Mouse (Mus musculus) neural tube, embryonic 12.5 days (tissue): ENCODE measurements around the gene Cyp1a1. TPM values are rescaled to one million over a fixed set of nuclear protein-coding genes. Genes with fewer than 3 reads are reported as not detected.

ENCODE experiments used
- ATAC-seq: fragments of 200-750 bp; cut with Nextera tagmentation; 2 replicates; pipeline ENCODE4 v1.8.0; 2017; ENCODE audit warnings: low read depth, mild to moderate bottlenecking, moderate TSS enrichment, moderate library complexity; ENCODE audit not compliant: low FRiP score
- H3K27ac ChIP-seq: fragments of 300-500 bp; sonication (generic); 2 replicates; pipeline ENCODE4 v1.5.1; 2016
- H3K27me3 ChIP-seq: fragments of 300-500 bp; sonication (generic); replicated peaks from 2 replicates; pipeline ENCODE4 v1.6.1; 2016; ENCODE audit warnings: mild to moderate bottlenecking
- H3K36me3 ChIP-seq: fragments of 300-500 bp; sonication (generic); 2 replicates; pipeline ENCODE4 v1.6.1; 2016; ENCODE audit warnings: mild to moderate bottlenecking
- H3K4me1 ChIP-seq: fragments of 300-500 bp; sonication (generic); 2 replicates; pipeline ENCODE4 v1.6.1; 2016
- H3K4me2 ChIP-seq: fragments of 300-500 bp; sonication (generic); replicated peaks from 2 replicates; pipeline ENCODE4 v1.6.1; 2016; ENCODE audit warnings: mild to moderate bottlenecking
- H3K4me3 ChIP-seq: fragments of 300-500 bp; sonication (generic); 2 replicates; pipeline ENCODE4 v1.5.1; 2016
- H3K9ac ChIP-seq: fragments of 300-500 bp; sonication (generic); 2 replicates; pipeline ENCODE4 v1.6.1; 2016; ENCODE audit warnings: mild to moderate bottlenecking
- H3K9me3 ChIP-seq: fragments of 300-500 bp; sonication (generic); 2 replicates; pipeline ENCODE4 v1.6.1; 2016; ENCODE audit warnings: mild to moderate bottlenecking
- WGBS: fragments of 180-500 bp; shearing (Covaris S2); methylation state at CpG from one replicate; pipeline ENCODE4 v1.1.7; 2016; 5-methylcytosine and 5-hydroxymethylcytosine counted together
- polyA plus RNA-seq: library from polyadenylated mRNA; unstranded; fragments of >200 nt; fragmentation: Nextera tagmentation; extraction: Ambion mirVana; gene quantifications from 2 replicates; pipeline ENCODE4 v1.2.1, GENCODE M21; 2016

Cyp1a1 gene
- polyA plus RNA-seq, 1 experiment from 2014 or later: not detected

GRCm38 (mm10) chr9:57659774-57660173, 28.0 kb upstream of the Cyp1a1 start:
- H3K9ac ChIP-seq: no peak overlapping the region
- H3K4me2 ChIP-seq: no peak overlapping the region
- H3K36me3 ChIP-seq: no peaks in the 10 kb centered on the region
- WGBS: 31% methylated on average over 4 of the region's 4 CpGs
- ATAC-seq: no peak
- no peak overlapping the region for H3K27ac ChIP-seq
- no peak overlapping the region for H3K4me3 ChIP-seq
- H3K9me3 ChIP-seq: no peaks in the 10 kb centered on the region
- H3K4me1 ChIP-seq: peaks cover 3% of the 10 kb centered on the region; the same call in 1 of the 2 replicates
- H3K27me3 ChIP-seq: no peaks in the 10 kb centered on the region

- H3K4me3 ChIP-seq: no peak overlapping the region
- H3K27ac ChIP-seq: no peak overlapping the region
- 87% methylated on average over 6 of the region's 6 CpGs for WGBS
- H3K36me3 ChIP-seq: no peaks in the 10 kb centered on the region
- peaks cover 3% of the 10 kb centered on the region; the same call in 1 of the 2 replicates for H3K4me1 ChIP-seq
- no peak for ATAC-seq
- H3K27me3 ChIP-seq: no peaks in the 10 kb centered on the region
- H3K4me2 ChIP-seq: no peak overlapping the region
- H3K9ac ChIP-seq: no peak overlapping the region
- H3K9me3 ChIP-seq: no peaks in the 10 kb centered on the region
Measured at GRCm38 (mm10) chr9:57660501-57660900, 27.2 kb upstream of the Cyp1a1 start.

GRCm38 (mm10) chr9:57661552-57661951, 26.2 kb upstream of the Cyp1a1 start:
- Histone ChIP-seq H3K27me3 (no peaks in the 10 kb centered on the region), H3K9me3 (no peaks in the 10 kb centered on the region), H3K4me2 (no peak overlapping the region), H3K36me3 (no peaks in the 10 kb centered on the region), H3K4me3 (no peak overlapping the region), H3K27ac (no peak overlapping the region), H3K9ac (no peak overlapping the region), H3K4me1 (no peaks in the 10 kb centered on the region)
- no peak for ATAC-seq
- WGBS: 88% methylated on average over 3 of the region's 3 CpGs

- Histone ChIP-seq H3K4me1 (no peaks in the 10 kb centered on the region), H3K27ac (no peak overlapping the region)
- WGBS: 76% methylated on average over 7 of the region's 7 CpGs
Measured at GRCm38 (mm10) chr9:57664616-57665015, 23.1 kb upstream of the Cyp1a1 start.

GRCm38 (mm10) chr9:57666536-57666935, 21.2 kb upstream of the Cyp1a1 start:
- H3K36me3 ChIP-seq: no peaks in the 10 kb centered on the region
- H3K27me3 ChIP-seq: no peaks in the 10 kb centered on the region
- no peak overlapping the region for H3K27ac ChIP-seq
- H3K9ac ChIP-seq: no peak overlapping the region
- H3K9me3 ChIP-seq: no peaks in the 10 kb centered on the region
- no peak overlapping the region for H3K4me3 ChIP-seq
- H3K4me1 ChIP-seq: no peaks in the 10 kb centered on the region
- H3K4me2 ChIP-seq: no peak overlapping the region
- no peak for ATAC-seq
- 88% methylated on average over 8 of the region's 8 CpGs for WGBS

More at GRCm38 (mm10) chr9:57664616-57665015, 23.1 kb upstream of the Cyp1a1 start:
- ATAC-seq: no peak
- no peaks in the 10 kb centered on the region for H3K9me3 ChIP-seq
- H3K4me2 ChIP-seq: no peak overlapping the region
- no peaks in the 10 kb centered on the region for H3K36me3 ChIP-seq
- no peaks in the 10 kb centered on the region for H3K27me3 ChIP-seq
- H3K4me3 ChIP-seq: no peak overlapping the region
- no peak overlapping the region for H3K9ac ChIP-seq

GRCm38 (mm10) chr9:57667136-57667535, 20.6 kb upstream of the Cyp1a1 start:
- Histone ChIP-seq H3K4me1 (no peaks in the 10 kb centered on the region), H3K27me3 (no peaks in the 10 kb centered on the region), H3K9me3 (no peaks in the 10 kb centered on the region), H3K36me3 (no peaks in the 10 kb centered on the region), H3K9ac (no peak overlapping the region), H3K4me2 (no peak overlapping the region), H3K4me3 (no peak overlapping the region), H3K27ac (no peak overlapping the region)
- 75% methylated on average over 3 of the region's 3 CpGs for WGBS
- no peak for ATAC-seq

GRCm38 (mm10) chr9:57667817-57668216, 19.9 kb upstream of the Cyp1a1 start:
- no peak overlapping the region for H3K27ac ChIP-seq
- H3K36me3 ChIP-seq: no peaks in the 10 kb centered on the region
- H3K9ac ChIP-seq: no peak overlapping the region
- no peak overlapping the region for H3K4me3 ChIP-seq
- no peak overlapping the region for H3K4me2 ChIP-seq
- no peak for ATAC-seq
- H3K4me1 ChIP-seq: no peaks in the 10 kb centered on the region
- 60% methylated on average over 11 of the region's 11 CpGs for WGBS
- no peaks in the 10 kb centered on the region for H3K9me3 ChIP-seq
- no peaks in the 10 kb centered on the region for H3K27me3 ChIP-seq

GRCm38 (mm10) chr9:57668277-57668676, 19.5 kb upstream of the Cyp1a1 start:
- H3K36me3 ChIP-seq: no peaks in the 10 kb centered on the region
- no peak overlapping the region for H3K27ac ChIP-seq
- H3K9ac ChIP-seq: no peak overlapping the region
- 42% methylated on average over 1 of the region's 1 CpGs for WGBS
- H3K4me2 ChIP-seq: no peak overlapping the region
- no peaks in the 10 kb centered on the region for H3K4me1 ChIP-seq
- H3K27me3 ChIP-seq: no peaks in the 10 kb centered on the region
- H3K4me3 ChIP-seq: no peak overlapping the region
- ATAC-seq: no peak
- H3K9me3 ChIP-seq: no peaks in the 10 kb centered on the region

- H3K9me3 ChIP-seq: no peaks in the 10 kb centered on the region
- H3K9ac ChIP-seq: no peak overlapping the region
- H3K27me3 ChIP-seq: no peaks in the 10 kb centered on the region
- no peaks in the 10 kb centered on the region for H3K4me1 ChIP-seq
- H3K36me3 ChIP-seq: no peaks in the 10 kb centered on the region
- H3K27ac ChIP-seq: no peak overlapping the region
- ATAC-seq: no peak
- no peak overlapping the region for H3K4me3 ChIP-seq
- 84% methylated on average over 3 of the region's 3 CpGs for WGBS
- no peak overlapping the region for H3K4me2 ChIP-seq
Measured at GRCm38 (mm10) chr9:57669566-57669965, 18.2 kb upstream of the Cyp1a1 start.

GRCm38 (mm10) chr9:57671037-57671436, 16.7 kb upstream of the Cyp1a1 start:
- WGBS: 90% methylated on average over 4 of the region's 4 CpGs
- H3K36me3 ChIP-seq: no peaks in the 10 kb centered on the region

GRCm38 (mm10) chr9:57671500-57671899, 16.2 kb upstream of the Cyp1a1 start:
- no peak for ATAC-seq
- Histone ChIP-seq H3K36me3 (no peaks in the 10 kb centered on the region), H3K9me3 (no peaks in the 10 kb centered on the region), H3K27ac (no peak overlapping the region), H3K9ac (no peak overlapping the region), H3K4me2 (no peak overlapping the region), H3K27me3 (no peaks in the 10 kb centered on the region), H3K4me1 (no peaks in the 10 kb centered on the region), H3K4me3 (no peak overlapping the region)
- WGBS: 86% methylated on average over 5 of the region's 5 CpGs

More at GRCm38 (mm10) chr9:57671037-57671436, 16.7 kb upstream of the Cyp1a1 start:
- ATAC-seq: no peak
- H3K9ac ChIP-seq: no peak overlapping the region
- no peak overlapping the region for H3K4me2 ChIP-seq
- no peak overlapping the region for H3K27ac ChIP-seq
- no peaks in the 10 kb centered on the region for H3K27me3 ChIP-seq
- no peak overlapping the region for H3K4me3 ChIP-seq
- H3K9me3 ChIP-seq: no peaks in the 10 kb centered on the region
- no peaks in the 10 kb centered on the region for H3K4me1 ChIP-seq

GRCm38 (mm10) chr9:57681411-57681810, 6.3 kb upstream of the Cyp1a1 start:
- no peak overlapping the region for H3K9ac ChIP-seq
- no peaks in the 10 kb centered on the region for H3K9me3 ChIP-seq
- H3K4me1 ChIP-seq: no peaks in the 10 kb centered on the region
- no peak overlapping the region for H3K4me2 ChIP-seq
- no peak overlapping the region for H3K27ac ChIP-seq
- no peak overlapping the region for H3K4me3 ChIP-seq
- H3K36me3 ChIP-seq: no peaks in the 10 kb centered on the region
- 83% methylated on average over 10 of the region's 10 CpGs for WGBS
- no peak for ATAC-seq
- no peaks in the 10 kb centered on the region for H3K27me3 ChIP-seq

- Histone ChIP-seq H3K36me3 (no peaks in the 10 kb centered on the region), H3K4me1 (no peaks in the 10 kb centered on the region), H3K27me3 (no peaks in the 10 kb centered on the region), H3K27ac (no peak within 1 kb of the TSS), H3K9me3 (no peaks in the 10 kb centered on the region), H3K9ac (no peak within 1 kb of the TSS), H3K4me2 (no peak within 1 kb of the TSS), H3K4me3 (no peak within 1 kb of the TSS)
- no peak for ATAC-seq
- WGBS: 76% methylated on average over 5 of the region's 5 CpGs
Measured at GRCm38 (mm10) chr9:57683520-57683919, 4.2 kb upstream of the Cyp1a1 start, which contains the start of gene Cyp1a2. Gene Cyp1a2 (minus strand): TSS chr9:57683703.
